Mouse (Mus musculus): ENCODE measurements at regions not wholly inside any gene's neighbourhood (a gene's known extent, or its start where the extent isn't known, plus 50 kb on each side); places are given as distances from the start of the nearest gene placed in this dataset.

- no peak for TF ChIP-seq GATA1 (IDR thresholded peaks at IDR 0.05; ENCODE audit: borderline replicate concordance, low read length)
- no peak for TF ChIP-seq FLI1 (IDR thresholded peaks at IDR 0.05; ENCODE audit: low read length)
Measured at GRCm38 (mm10) chr13:103409286-103409685, 75.0 kb upstream of the Mast4 start.

Measured in megakaryocyte, embryonic 14.5 days (primary cell).